Mouse (Mus musculus): Measurements from ENCODE around the gene Camta1. TPM values are rescaled to one million over a fixed set of nuclear protein-coding genes. Genes with fewer than 3 reads are reported as not detected.
A peak's percentile ranks its signal among the peaks of the same experiment; 100 is the strongest.

Camta1 gene
- polyA plus RNA-seq, 1 experiment from 2014 or later, result 115 TPM

- H3K4me1 ChIP-seq (replicated peaks; ENCODE audit: insufficient read depth, low read length), result no peaks in the 10 kb centered on the region
- H3K9ac ChIP-seq (ENCODE audit: low read depth, low read length), result no peak overlapping the region
- no peaks in the 10 kb centered on the region for H3K36me3 ChIP-seq (ENCODE audit: insufficient read depth, low read length)
- H3K27me3 ChIP-seq (ENCODE audit: insufficient read depth, low read length), result no peaks in the 10 kb centered on the region
- no peak for ATAC-seq (replicated peaks; ENCODE audit: low FRiP score, low read depth)
- TF ChIP-seq CTCF (IDR thresholded peaks at IDR 0.05; ENCODE audit: low read depth), result no peak
- no peaks in the 10 kb centered on the region for H3K9me3 ChIP-seq (replicated peaks; ENCODE audit: low read length)
- no peak overlapping the region for H3K4me3 ChIP-seq (replicated peaks; ENCODE audit: low read depth, low read length)
- H3K4me2 ChIP-seq (ENCODE audit: low read length), result no peak overlapping the region
- WGBS, result 32% methylated on average over 7 of the region's 7 CpGs
- DNase-seq (ENCODE audit: low spot score), result no peak
- H3K27ac ChIP-seq, result no peak overlapping the region
Measured at GRCm38 (mm10) chr4:151752551-151752950, 109.1 kb downstream of the Camta1 start.

GRCm38 (mm10) chr4:151751270-151751945 lies 110.3 kb downstream of the Camta1 start:
- no peak overlapping the region for H3K27ac ChIP-seq
- H3K36me3 ChIP-seq (ENCODE audit: insufficient read depth, low read length), result no peaks in the 10 kb centered on the region
- H3K4me3 ChIP-seq (replicated peaks; ENCODE audit: low read depth, low read length), result no peak overlapping the region
- 80% methylated on average over 15 of the region's 15 CpGs for WGBS
- no peak overlapping the region for H3K4me2 ChIP-seq (ENCODE audit: low read length)
- no peaks in the 10 kb centered on the region for H3K9me3 ChIP-seq (replicated peaks; ENCODE audit: low read length)
- no peak overlapping the region for H3K9ac ChIP-seq (ENCODE audit: low read depth, low read length)
- TF ChIP-seq CTCF (IDR thresholded peaks at IDR 0.05; ENCODE audit: low read depth), result no peak
- no peaks in the 10 kb centered on the region for H3K4me1 ChIP-seq (replicated peaks; ENCODE audit: insufficient read depth, low read length)
- H3K27me3 ChIP-seq (ENCODE audit: insufficient read depth, low read length), result no peaks in the 10 kb centered on the region
- ATAC-seq (replicated peaks; ENCODE audit: low FRiP score, low read depth) (no peak), DNase-seq (ENCODE audit: low spot score) (no peak)

- no peaks in the 10 kb centered on the region for H3K27me3 ChIP-seq (ENCODE audit: insufficient read depth, low read length)
- H3K4me3 ChIP-seq (replicated peaks; ENCODE audit: low read depth, low read length), result no peak overlapping the region
- no peak for ATAC-seq (replicated peaks; ENCODE audit: low FRiP score, low read depth)
- H3K27ac ChIP-seq, result no peak overlapping the region
- no peaks in the 10 kb centered on the region for H3K9me3 ChIP-seq (replicated peaks; ENCODE audit: low read length)
- no peak overlapping the region for H3K9ac ChIP-seq (ENCODE audit: low read depth, low read length)
- H3K4me2 ChIP-seq (ENCODE audit: low read length), result no peak overlapping the region
- TF ChIP-seq CTCF (IDR thresholded peaks at IDR 0.05; ENCODE audit: low read depth), result no peak
- no peaks in the 10 kb centered on the region for H3K4me1 ChIP-seq (replicated peaks; ENCODE audit: insufficient read depth, low read length)
- 68% methylated on average over 6 of the region's 6 CpGs for WGBS
- no peaks in the 10 kb centered on the region for H3K36me3 ChIP-seq (ENCODE audit: insufficient read depth, low read length)
- no peak for DNase-seq (ENCODE audit: low spot score)
Measured at GRCm38 (mm10) chr4:151747723-151748122, 114.0 kb downstream of the Camta1 start.

GRCm38 (mm10) chr4:151746002-151746606 lies 115.6 kb downstream of the Camta1 start:
- no peak overlapping the region for H3K27ac ChIP-seq

DNA sequence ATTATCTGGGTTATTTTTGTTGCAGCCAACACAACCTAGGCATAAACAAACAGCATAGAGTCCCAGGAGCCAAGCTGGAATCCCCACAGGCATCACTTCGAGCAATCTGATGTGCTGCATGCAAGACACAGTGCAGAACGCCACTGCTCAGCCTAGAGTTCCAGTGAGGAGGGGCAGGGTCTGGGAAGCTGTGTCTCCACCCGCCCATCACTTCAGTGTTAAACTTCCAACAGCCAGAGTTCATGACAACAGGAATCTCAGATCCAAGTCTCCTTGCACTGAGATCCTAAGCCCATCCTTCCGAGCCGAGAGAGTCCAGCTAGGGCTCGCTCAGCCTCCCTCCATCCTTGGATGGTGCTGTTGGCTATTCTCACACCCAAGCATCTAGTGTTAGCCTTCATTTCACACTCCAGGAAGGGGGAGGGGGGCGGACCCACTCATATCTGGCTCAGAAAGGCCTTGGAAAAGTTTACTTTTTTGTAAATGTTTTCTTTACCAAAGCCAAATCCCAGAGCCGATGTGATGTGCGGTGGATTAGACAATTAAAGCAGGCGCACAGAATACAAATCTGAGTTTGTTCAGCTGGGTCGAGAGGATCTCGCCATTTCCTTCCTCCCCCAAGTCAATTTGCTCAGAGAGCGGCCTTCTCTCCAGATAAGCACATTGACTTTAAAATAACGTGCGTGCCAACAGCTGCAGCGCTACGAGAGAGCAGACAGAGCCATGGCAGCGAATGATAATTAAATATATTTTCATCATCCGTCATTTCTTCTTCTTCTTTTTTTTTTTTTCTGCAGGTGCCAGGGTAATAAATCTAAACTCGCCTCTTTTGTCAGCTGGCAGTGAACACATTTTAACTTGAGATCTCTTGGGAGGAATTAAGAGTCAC lies 120.2 kb downstream of the Camta1 start:
- no peak overlapping the region for H3K4me3 ChIP-seq (replicated peaks; ENCODE audit: low read depth, low read length)
- H3K9ac ChIP-seq (ENCODE audit: low read depth, low read length), result no peak overlapping the region
- DNase-seq (ENCODE audit: low spot score) (peak; percentile 14), ATAC-seq (replicated peaks; ENCODE audit: low FRiP score, low read depth) (no peak)
- 32% methylated on average over 20 of the region's 20 CpGs for WGBS
- H3K4me1 ChIP-seq (replicated peaks; ENCODE audit: insufficient read depth, low read length), result no peaks in the 10 kb centered on the region
- H3K4me2 ChIP-seq (ENCODE audit: low read length), result no peak overlapping the region
- no peaks in the 10 kb centered on the region for H3K27me3 ChIP-seq (ENCODE audit: insufficient read depth, low read length)
- no peaks in the 10 kb centered on the region for H3K9me3 ChIP-seq (replicated peaks; ENCODE audit: low read length)
- no peaks in the 10 kb centered on the region for H3K36me3 ChIP-seq (ENCODE audit: insufficient read depth, low read length)
- no peak for TF ChIP-seq CTCF (IDR thresholded peaks at IDR 0.05; ENCODE audit: low read depth)
- no peak overlapping the region for H3K27ac ChIP-seq

More at GRCm38 (mm10) chr4:151746002-151746606, 115.6 kb downstream of the Camta1 start:
- ATAC-seq (replicated peaks; ENCODE audit: low FRiP score, low read depth) (no peak), DNase-seq (ENCODE audit: low spot score) (no peak)
- Histone ChIP-seq H3K4me3 (replicated peaks; ENCODE audit: low read depth, low read length) (no peak overlapping the region), H3K36me3 (ENCODE audit: insufficient read depth, low read length) (no peaks in the 10 kb centered on the region), H3K4me1 (replicated peaks; ENCODE audit: insufficient read depth, low read length) (no peaks in the 10 kb centered on the region), H3K27me3 (ENCODE audit: insufficient read depth, low read length) (no peaks in the 10 kb centered on the region), H3K9me3 (replicated peaks; ENCODE audit: low read length) (no peaks in the 10 kb centered on the region), H3K9ac (ENCODE audit: low read depth, low read length) (no peak overlapping the region), H3K4me2 (ENCODE audit: low read length) (no peak overlapping the region)
- WGBS, result 70% methylated on average over 9 of the region's 9 CpGs
- no peak for TF ChIP-seq CTCF (IDR thresholded peaks at IDR 0.05; ENCODE audit: low read depth)

DNA sequence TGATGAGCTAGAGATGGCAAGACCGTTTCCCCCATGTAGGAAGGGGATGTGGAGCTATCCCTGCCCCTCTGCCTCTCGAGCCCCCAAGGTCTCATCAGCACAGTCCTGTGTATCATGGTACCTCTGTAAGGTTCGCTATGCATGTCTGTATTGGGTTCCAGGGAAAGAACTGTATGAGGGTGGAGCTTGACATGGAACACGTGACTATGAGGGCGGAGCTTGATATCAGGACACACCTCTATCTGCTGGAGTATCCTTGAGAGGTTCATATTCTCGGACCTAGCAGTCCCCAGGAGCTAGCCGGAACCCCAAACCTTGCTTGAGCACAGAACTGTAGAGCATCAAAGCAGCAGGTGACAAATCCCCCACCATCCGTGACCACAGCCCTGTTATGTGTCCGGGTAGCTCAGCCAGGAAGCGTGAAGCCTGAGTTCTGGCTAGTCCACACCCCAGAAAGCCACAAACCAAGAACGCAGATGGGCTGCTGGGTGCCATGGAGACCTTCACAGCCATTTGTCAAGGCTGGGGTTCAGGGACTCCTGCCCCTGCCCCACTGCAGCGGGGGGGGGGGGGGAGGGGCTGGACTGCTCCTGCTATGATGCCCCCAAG lies 122.2 kb downstream of the Camta1 start:
- DNase-seq (ENCODE audit: low spot score) (no peak), ATAC-seq (replicated peaks; ENCODE audit: low FRiP score, low read depth) (no peak)
- no peak overlapping the region for H3K4me2 ChIP-seq (ENCODE audit: low read length)
- no peaks in the 10 kb centered on the region for H3K9me3 ChIP-seq (replicated peaks; ENCODE audit: low read length)
- H3K27me3 ChIP-seq (ENCODE audit: insufficient read depth, low read length), result no peaks in the 10 kb centered on the region
- no peak for TF ChIP-seq CTCF (IDR thresholded peaks at IDR 0.05; ENCODE audit: low read depth)
- H3K27ac ChIP-seq, result no peak overlapping the region
- H3K9ac ChIP-seq (ENCODE audit: low read depth, low read length), result no peak overlapping the region
- no peak overlapping the region for H3K4me3 ChIP-seq (replicated peaks; ENCODE audit: low read depth, low read length)
- H3K36me3 ChIP-seq (ENCODE audit: insufficient read depth, low read length), result no peaks in the 10 kb centered on the region
- no peaks in the 10 kb centered on the region for H3K4me1 ChIP-seq (replicated peaks; ENCODE audit: insufficient read depth, low read length)
- WGBS, result 70% methylated on average over 12 of the region's 12 CpGs
